Mouse (Mus musculus) E14TG2a.4 (cell line): ENCODE results near the gene Edn1.

ENCODE experiments used
- CTCF ChIP-seq: conservative IDR thresholded peaks from 2 replicates; pipeline ENCODE4 v1.5.1; 2014; ENCODE audit warnings: low read length
- NANOG ChIP-seq: IDR thresholded peaks from 2 replicates; pipeline ENCODE4 v1.6.1; 2014; ENCODE audit warnings: borderline replicate concordance, low read length, mixed read lengths
- POU5F1 ChIP-seq: IDR thresholded peaks from 2 replicates; pipeline ENCODE4 v1.6.1; 2014; ENCODE audit warnings: low read length, borderline replicate concordance

GRCm38 (mm10) chr13:42331104-42331503, 29.8 kb downstream of the Edn1 start:
- TF ChIP-seq CTCF (no peak), NANOG (no peak), POU5F1 (no peak)
